Mouse (Mus musculus) lung, postnatal 25 days (tissue): Measurements from ENCODE around the gene Epc2.

ENCODE experiments used
- DNase-seq: peaks from one replicate; pipeline ENCODE4 v3.0.0; 2022; ENCODE audit warnings: low spot score

Epc2 gene

GRCm38 (mm10) chr2:49570778-49571101 lies 119.5 kb downstream of the Epc2 start:
- DNase-seq, result no peak

GRCm38 (mm10) chr2:49571159-49571920 lies 120.1 kb downstream of the Epc2 start:
- no peak for DNase-seq

GRCm38 (mm10) chr2:49572111-49572642 lies 120.9 kb downstream of the Epc2 start:
- no peak for DNase-seq

GRCm38 (mm10) chr2:49572684-49573083 lies 121.4 kb downstream of the Epc2 start:
- DNase-seq, result no peak

GRCm38 (mm10) chr2:49573282-49573681 lies 122.0 kb downstream of the Epc2 start:
- no peak for DNase-seq

GRCm38 (mm10) chr2:49580585-49580984 lies 129.3 kb downstream of the Epc2 start:
- no peak for DNase-seq

GRCm38 (mm10) chr2:49582546-49582945 lies 131.3 kb downstream of the Epc2 start:
- no peak for DNase-seq

GRCm38 (mm10) chr2:49583311-49583710 lies 132.0 kb downstream of the Epc2 start:
- no peak for DNase-seq

- no peak for DNase-seq
Observed at GRCm38 (mm10) chr2:49590450-49590849, 139.2 kb downstream of the Epc2 start.

- DNase-seq, result no peak
Observed at GRCm38 (mm10) chr2:49592926-49593325, 141.6 kb downstream of the Epc2 start.

- peak; percentile 5 for DNase-seq
Observed at GRCm38 (mm10) chr2:49594886-49595285, 143.6 kb downstream of the Epc2 start.

GRCm38 (mm10) chr2:49596318-49596717 lies 145.0 kb downstream of the Epc2 start:
- no peak for DNase-seq

- peak; percentile 16 for DNase-seq
Observed at GRCm38 (mm10) chr2:49600021-49600681, 148.9 kb downstream of the Epc2 start.
